Mouse (Mus musculus): ENCODE data around the gene Masp2. TPM values are rescaled to one million over a fixed set of nuclear protein-coding genes. Genes with fewer than 3 reads are reported as not detected.

Gene Masp2
- polyA plus RNA-seq, 1 experiment: 2.6 TPM

DNA sequence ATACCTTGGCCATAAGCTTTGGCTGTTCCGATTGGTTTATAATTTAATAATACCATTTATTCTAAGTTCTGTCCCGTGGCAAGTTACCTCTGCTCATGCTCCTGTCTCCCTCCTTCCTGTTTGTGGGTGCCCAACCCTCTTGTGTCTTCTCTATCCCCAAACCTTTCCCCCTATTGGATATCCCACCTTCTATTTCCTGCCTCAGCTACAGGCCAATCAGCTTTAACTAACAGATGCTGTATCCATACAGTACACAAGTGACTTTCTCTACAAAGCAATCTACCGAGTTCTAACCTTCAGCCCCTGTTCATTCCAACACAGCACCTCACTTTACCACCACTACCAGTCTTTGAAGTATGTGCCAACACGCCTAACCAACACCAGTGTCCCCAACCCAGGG lies 21.3 kb downstream of the Masp2 start:
- Histone ChIP-seq H3K9me3 (replicated peaks; ENCODE audit: control insufficient read depth, insufficient read depth, low read length, poor library complexity, severe bottlenecking) (no peaks in the 10 kb centered on the region), H3K9ac (ENCODE audit: low read depth, poor library complexity, severe bottlenecking) (peak overlapping the region; percentile 99), H3K36me3 (ENCODE audit: control insufficient read depth, insufficient read depth, low read length, poor library complexity, severe bottlenecking) (peaks cover 66% of the 10 kb centered on the region), H3K27me3 (ENCODE audit: control insufficient read depth, insufficient read depth, low read length, poor library complexity, severe bottlenecking) (no peaks in the 10 kb centered on the region), H3K4me1 (ENCODE audit: control insufficient read depth, insufficient read depth, low read length) (no peaks in the 10 kb centered on the region), H3K27ac (ENCODE audit: insufficient read depth, low read length) (0 out of 2 replicates have a peak overlapping the region, but pooled peaks have one; percentile 16), H3K4me3 (ENCODE audit: low read depth, low read length) (peak overlapping the region; percentile 63)
- TF ChIP-seq POLR2A (IDR thresholded peaks at IDR 0.05; ENCODE audit: insufficient read depth, low read length): no peak
- TF ChIP-seq EP300 (IDR thresholded peaks at IDR 0.05; ENCODE audit: insufficient read depth, low read depth, low read length): no peak
- TF ChIP-seq CTCF (IDR thresholded peaks at IDR 0.05; ENCODE audit: low read depth, low read length): no peak

DNA sequence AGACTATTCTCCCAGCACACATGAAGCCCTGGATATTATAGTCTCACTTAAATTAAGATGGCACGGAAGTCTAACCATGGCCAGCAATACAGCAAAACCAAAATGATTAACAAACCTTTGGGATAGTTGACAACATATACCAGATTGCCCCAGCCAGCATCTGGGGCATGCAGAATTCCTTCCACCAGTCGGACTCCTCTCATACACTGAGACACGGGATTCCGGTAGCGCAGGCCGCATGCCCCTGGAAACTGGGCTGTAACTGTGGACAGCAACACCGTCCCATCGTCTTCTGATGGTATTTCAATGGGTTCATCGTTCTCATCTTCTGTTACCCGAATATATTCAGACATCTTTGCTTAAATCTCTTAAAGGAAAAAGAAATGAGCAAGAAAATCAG lies 22.7 kb downstream of the Masp2 start:
- peaks cover 52% of the 10 kb centered on the region for H3K36me3 ChIP-seq (ENCODE audit: control insufficient read depth, insufficient read depth, low read length, poor library complexity, severe bottlenecking)
- peak overlapping the region; percentile 99 for H3K9ac ChIP-seq (ENCODE audit: low read depth, poor library complexity, severe bottlenecking)
- H3K27ac ChIP-seq (ENCODE audit: insufficient read depth, low read length): no peak overlapping the region
- no peaks in the 10 kb centered on the region for H3K27me3 ChIP-seq (ENCODE audit: control insufficient read depth, insufficient read depth, low read length, poor library complexity, severe bottlenecking)
- no peaks in the 10 kb centered on the region for H3K9me3 ChIP-seq (replicated peaks; ENCODE audit: control insufficient read depth, insufficient read depth, low read length, poor library complexity, severe bottlenecking)
- H3K4me3 ChIP-seq (ENCODE audit: low read depth, low read length): peak overlapping the region; percentile 87
- peaks cover 2% of the 10 kb centered on the region for H3K4me1 ChIP-seq (ENCODE audit: control insufficient read depth, insufficient read depth, low read length)
- TF ChIP-seq POLR2A (IDR thresholded peaks at IDR 0.05; ENCODE audit: insufficient read depth, low read length): no peak
- no peak for TF ChIP-seq CTCF (IDR thresholded peaks at IDR 0.05; ENCODE audit: low read depth, low read length)
- no peak for TF ChIP-seq EP300 (IDR thresholded peaks at IDR 0.05; ENCODE audit: insufficient read depth, low read depth, low read length)

DNA sequence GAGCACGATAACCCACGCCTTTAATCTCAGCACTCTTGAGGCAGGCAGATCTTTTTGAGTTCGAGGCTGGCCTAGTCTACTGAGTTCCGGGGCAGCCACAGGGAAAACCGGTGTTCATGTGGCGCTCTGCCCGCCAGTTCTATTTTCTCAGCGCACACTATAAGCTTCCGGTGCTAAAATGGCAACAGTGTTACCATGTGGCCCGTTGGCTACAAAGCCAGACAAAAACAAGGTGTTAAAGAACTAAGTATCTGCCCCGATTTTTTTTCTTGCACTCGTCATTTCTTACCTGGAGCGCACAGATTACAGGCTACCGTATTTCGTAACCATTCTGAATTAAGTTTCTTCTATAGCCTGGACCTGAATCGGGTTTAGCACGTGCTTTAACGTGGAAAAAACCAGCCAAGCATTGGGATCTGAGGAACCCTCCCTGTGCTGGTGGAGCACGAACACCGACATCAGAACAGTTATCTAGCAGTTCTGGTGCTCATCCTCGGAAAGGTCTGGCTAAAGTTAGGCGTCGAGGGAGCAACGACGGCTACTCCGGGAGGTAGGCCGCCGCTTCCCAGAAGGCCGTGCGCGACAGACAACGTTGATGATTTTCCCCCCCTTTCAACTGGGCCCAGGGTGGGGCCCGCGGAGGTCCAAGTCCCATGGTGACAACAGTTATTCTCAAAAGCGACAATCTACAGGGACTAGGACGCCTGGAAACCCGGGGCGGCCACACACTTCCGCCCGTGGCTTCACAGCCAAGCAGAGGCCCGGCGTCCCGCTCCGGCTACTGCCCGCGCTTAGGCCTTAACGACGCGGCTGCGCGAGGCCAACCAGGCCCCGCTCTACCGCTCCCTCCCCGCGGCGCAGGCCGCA lies 23.6 kb downstream of the Masp2 start:
- Histone ChIP-seq H3K27me3 (ENCODE audit: control insufficient read depth, insufficient read depth, low read length, poor library complexity, severe bottlenecking) (no peaks in the 10 kb centered on the region), H3K9ac (ENCODE audit: low read depth, poor library complexity, severe bottlenecking) (peak overlapping the region; percentile 99), H3K4me1 (ENCODE audit: control insufficient read depth, insufficient read depth, low read length) (peaks cover 2% of the 10 kb centered on the region), H3K27ac (ENCODE audit: insufficient read depth, low read length) (peak overlapping the region; percentile 71), H3K4me3 (ENCODE audit: low read depth, low read length) (peak overlapping the region; percentile 99), H3K9me3 (replicated peaks; ENCODE audit: control insufficient read depth, insufficient read depth, low read length, poor library complexity, severe bottlenecking) (no peaks in the 10 kb centered on the region), H3K36me3 (ENCODE audit: control insufficient read depth, insufficient read depth, low read length, poor library complexity, severe bottlenecking) (peaks cover 42% of the 10 kb centered on the region)
- TF ChIP-seq CTCF (IDR thresholded peaks at IDR 0.05; ENCODE audit: low read depth, low read length): no peak
- TF ChIP-seq EP300 (IDR thresholded peaks at IDR 0.05; ENCODE audit: insufficient read depth, low read depth, low read length): no peak
- no peak for TF ChIP-seq POLR2A (IDR thresholded peaks at IDR 0.05; ENCODE audit: insufficient read depth, low read length)

DNA sequence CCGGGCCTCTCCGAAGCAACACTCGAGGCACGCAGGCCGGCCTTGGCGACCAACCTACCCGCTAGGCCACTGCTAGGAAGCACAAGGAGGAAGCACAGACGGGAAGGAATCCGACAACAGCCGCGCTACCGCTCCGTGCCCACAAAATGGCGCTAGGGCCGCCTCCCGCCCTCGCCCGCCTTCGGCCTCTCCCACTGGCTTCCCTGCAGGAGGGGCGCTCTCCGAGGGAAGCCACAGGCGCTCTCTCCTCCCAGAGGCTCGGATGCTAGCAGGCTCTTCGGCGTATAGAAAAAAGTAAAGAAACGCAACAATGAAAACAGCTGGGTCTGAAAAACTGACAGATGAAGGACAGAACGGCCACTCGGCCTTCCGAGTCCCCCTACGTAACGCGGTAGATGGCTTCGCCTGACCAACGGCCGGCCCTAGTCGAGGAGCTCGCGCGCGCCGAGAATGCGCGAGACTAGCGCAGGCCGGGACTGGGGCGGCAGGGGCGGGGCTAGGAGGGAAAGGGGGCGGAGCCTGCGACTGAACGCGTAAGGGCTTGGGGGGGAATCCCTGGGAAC lies 24.4 kb downstream of the Masp2 start, which contains the start of gene Tardbp:
Gene Tardbp (minus strand): TSS at position 397 of the 563 bp plus-strand sequence.
- Histone ChIP-seq H3K27me3 (ENCODE audit: control insufficient read depth, insufficient read depth, low read length, poor library complexity, severe bottlenecking) (no peaks in the 10 kb centered on the region), H3K4me1 (ENCODE audit: control insufficient read depth, insufficient read depth, low read length) (peaks cover 2% of the 10 kb centered on the region), H3K36me3 (ENCODE audit: control insufficient read depth, insufficient read depth, low read length, poor library complexity, severe bottlenecking) (peaks cover 35% of the 10 kb centered on the region), H3K9ac (ENCODE audit: low read depth, poor library complexity, severe bottlenecking) (peak within 1 kb of the TSS; percentile 99), H3K27ac (ENCODE audit: insufficient read depth, low read length) (peak within 1 kb of the TSS; percentile 94), H3K4me3 (ENCODE audit: low read depth, low read length) (peak within 1 kb of the TSS; percentile 99), H3K9me3 (replicated peaks; ENCODE audit: control insufficient read depth, insufficient read depth, low read length, poor library complexity, severe bottlenecking) (no peaks in the 10 kb centered on the region)
- TF ChIP-seq POLR2A (IDR thresholded peaks at IDR 0.05; ENCODE audit: insufficient read depth, low read length): peak; percentile 74
- no peak for TF ChIP-seq EP300 (IDR thresholded peaks at IDR 0.05; ENCODE audit: insufficient read depth, low read depth, low read length)

DNA sequence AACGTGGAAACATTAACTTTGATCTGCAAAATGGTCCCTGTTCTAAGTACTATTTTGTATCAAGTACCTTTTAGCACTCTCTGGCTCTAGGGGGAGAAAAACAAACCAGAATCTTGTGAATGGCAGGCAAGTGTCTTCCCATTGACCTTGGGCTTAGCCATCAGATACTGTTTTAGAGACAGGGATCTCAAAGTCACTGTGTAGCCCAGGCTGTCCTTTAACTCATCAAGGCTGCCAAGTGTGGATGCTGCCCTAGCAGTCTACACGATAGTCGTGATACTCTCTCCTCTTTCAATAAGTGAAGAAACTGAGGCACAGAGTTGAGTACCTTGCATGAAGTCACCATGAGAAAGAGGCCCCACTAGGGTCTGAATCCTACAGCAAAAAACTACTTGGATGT lies 24.9 kb downstream of the Masp2 start:
- Histone ChIP-seq H3K27me3 (ENCODE audit: control insufficient read depth, insufficient read depth, low read length, poor library complexity, severe bottlenecking) (no peaks in the 10 kb centered on the region), H3K36me3 (ENCODE audit: control insufficient read depth, insufficient read depth, low read length, poor library complexity, severe bottlenecking) (peaks cover 30% of the 10 kb centered on the region), H3K4me3 (ENCODE audit: low read depth, low read length) (peak overlapping the region; percentile 43), H3K4me1 (ENCODE audit: control insufficient read depth, insufficient read depth, low read length) (peaks cover 2% of the 10 kb centered on the region), H3K9ac (ENCODE audit: low read depth, poor library complexity, severe bottlenecking) (peak overlapping the region; percentile 99), H3K27ac (ENCODE audit: insufficient read depth, low read length) (peak overlapping the region; percentile 94), H3K9me3 (replicated peaks; ENCODE audit: control insufficient read depth, insufficient read depth, low read length, poor library complexity, severe bottlenecking) (no peaks in the 10 kb centered on the region)
- TF ChIP-seq EP300 (IDR thresholded peaks at IDR 0.05; ENCODE audit: insufficient read depth, low read depth, low read length) (no peak), POLR2A (IDR thresholded peaks at IDR 0.05; ENCODE audit: insufficient read depth, low read length) (no peak), CTCF (IDR thresholded peaks at IDR 0.05; ENCODE audit: low read depth, low read length) (no peak)
